Mouse (Mus musculus) fibroblast of lung, adult 2 months (primary cell): ENCODE data around the gene Olfr132.
"Not testable (repeated sequence)": the region's sequence is repeated elsewhere in the genome, so short reads cannot be mapped to it uniquely, and the experiment has no call there.

Experiments
- DNase-seq: peaks from one replicate; pipeline ENCODE4 v3.0.0-alpha.2; 2011; ENCODE audit warnings: low read depth

Olfr132 gene

GRCm38 (mm10) chr17:38134426-38134825 is at the start of gene Olfr132:
Olfr132 (minus strand) TSS chr17:38134526.
- no peak for DNase-seq

DNA sequence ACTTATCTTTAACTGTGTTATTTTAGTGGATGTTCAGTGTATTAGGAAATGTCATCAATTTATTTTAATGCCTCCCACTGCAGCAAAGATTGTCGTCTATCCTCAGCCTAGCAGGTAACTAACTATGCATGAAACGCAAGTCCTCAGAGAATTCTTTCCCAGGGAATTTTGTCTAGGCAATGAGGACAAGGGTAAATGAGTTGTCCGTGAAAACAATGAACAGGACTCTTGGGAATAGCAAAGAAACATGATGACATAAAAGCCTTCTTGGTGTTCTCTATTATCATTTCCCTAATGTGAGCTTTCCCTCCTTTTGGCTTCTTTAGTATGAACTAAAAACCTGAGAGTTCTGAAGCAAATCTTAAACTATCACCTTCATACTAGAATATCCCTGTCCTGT is 36.8 kb upstream of the Olfr132 start, which contains the start of gene Olfr134:
TSS of gene Olfr134 (plus strand) at position 301 of the 400 bp plus-strand sequence.
- DNase-seq = no peak

GRCm38 (mm10) chr17:38144981-38145380 is 10.7 kb upstream of the Olfr132 start, which contains the start of gene Olfr133:
Olfr133 (plus strand) TSS chr17:38145281.
- no peak for DNase-seq

GRCm38 (mm10) chr17:38125371-38125770 is 9.0 kb downstream of the Olfr132 start:
- DNase-seq = not testable (repeated sequence)

GRCm38 (mm10) chr17:38124199-38124598 is 10.1 kb downstream of the Olfr132 start:
- DNase-seq = not testable (repeated sequence)

DNA sequence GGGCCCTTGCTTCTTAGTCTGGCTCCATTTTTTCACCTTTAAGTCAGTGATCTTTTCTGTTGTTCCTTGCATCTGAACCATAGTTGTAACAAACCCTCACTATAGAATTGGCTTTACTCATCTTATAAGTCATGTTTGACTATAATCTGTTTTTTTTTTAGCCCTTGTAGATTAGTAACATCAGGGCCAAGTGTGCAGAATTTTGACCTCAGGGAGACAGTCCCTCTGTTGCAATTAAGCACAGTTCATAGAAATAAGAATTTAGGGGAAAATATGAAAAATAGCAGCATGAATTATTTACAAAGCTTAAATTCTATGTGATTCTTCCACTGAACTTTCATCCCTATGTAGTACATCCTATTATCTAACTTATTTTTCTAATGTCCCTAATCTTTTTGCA is 45.7 kb downstream of the Olfr132 start, which contains the start of gene Olfr131:
TSS of gene Olfr131 (minus strand) at position 101 of the 400 bp plus-strand sequence.
- DNase-seq = no peak

GRCm38 (mm10) chr17:38082364-38082763 is 52.0 kb downstream of the Olfr132 start:
- no peak for DNase-seq
